Mouse (Mus musculus) heart, embryonic 13.5 days (tissue): ENCODE data around the gene Uqcrc1. TPM values are rescaled to one million over a fixed set of nuclear protein-coding genes. Genes with fewer than 3 reads are reported as not detected.

Source experiments
- microRNA counts: library from miRNA; unstranded; fragments of <30 nt; microRNA quantifications from one replicate; lab custom pipeline; 2016
- microRNA-seq: library from miRNA; unstranded; fragments of <30 nt; microRNA quantifications from one replicate; pipeline ENCODE4, GENCODE M21; 2016
- polyA plus RNA-seq: library from polyadenylated mRNA; unstranded; fragments of >200 nt; fragmentation: Nextera tagmentation; extraction: Ambion mirVana; gene quantifications from 2 replicates; pipeline ENCODE4 v1.2.1, GENCODE M21; 2015

The Uqcrc1 gene
- polyA plus RNA-seq, 1 experiment from 2014 or later, result 749 TPM

MicroRNA genes within 50 kb of the gene (microRNA counts, 519-probe panel; counts per million panel counts)
- 209 counts per million, percentile 61 among the panel's probes with 10 or more counts for microRNA mmu-miR-711 (lab: Ali Mortazavi, UCI)

Small RNA genes within 50 kb of the gene (microRNA-seq; reads per million reads assigned to microRNA genes)
- not detected for gene Mir711

Other genes starting within 250 kb of the Uqcrc1 start
- gene Prkar2a, start 247.3 kb upstream of the Uqcrc1 start, polyA plus RNA-seq, result 25.6 and 26.8 TPM in 2 replicates
- 39.8 and 42.9 TPM in 2 replicates for gene Ip6k2, start 152.8 kb upstream of the Uqcrc1 start, polyA plus RNA-seq
- 9.7 and 10.6 TPM in 2 replicates for gene Nckipsd, start 128.3 kb upstream of the Uqcrc1 start, polyA plus RNA-seq
- gene Celsr3, start 110.3 kb upstream of the Uqcrc1 start, polyA plus RNA-seq, result 0.09 and 0.10 TPM in 2 replicates
- gene Slc26a6, start 83.3 kb upstream of the Uqcrc1 start, polyA plus RNA-seq, result 5.1 and 5.7 TPM in 2 replicates
- gene Tmem89, start 22.0 kb upstream of the Uqcrc1 start, polyA plus RNA-seq, result not detected in 2 replicates
- 0.82 and 1.3 TPM in 2 replicates for gene Col7a1, start 17.0 kb downstream of the Uqcrc1 start, polyA plus RNA-seq
- not detected in 2 replicates for gene Ucn2, start 49.4 kb downstream of the Uqcrc1 start, polyA plus RNA-seq
- 2.8 and 2.9 TPM in 2 replicates for gene Pfkfb4, start 55.1 kb downstream of the Uqcrc1 start, polyA plus RNA-seq
- gene Shisa5, start 101.9 kb downstream of the Uqcrc1 start, polyA plus RNA-seq, result 63.6 and 69.3 TPM in 2 replicates
- 7.7 and 10.9 TPM in 2 replicates for gene Trex1, start 123.1 kb downstream of the Uqcrc1 start, polyA plus RNA-seq
- gene Atrip, start 137.5 kb downstream of the Uqcrc1 start, polyA plus RNA-seq, result 16.6 and 18.0 TPM in 2 replicates
- gene Ccdc51, start 145.9 kb downstream of the Uqcrc1 start, polyA plus RNA-seq, result 12.4 and 16.7 TPM in 2 replicates
- gene Tma7, start 146.0 kb downstream of the Uqcrc1 start, polyA plus RNA-seq, result 568 and 620 TPM in 2 replicates
- gene Plxnb1, start 158.8 kb downstream of the Uqcrc1 start, polyA plus RNA-seq, result 7.1 and 8.2 TPM in 2 replicates
- gene Fbxw21, start 225.4 kb downstream of the Uqcrc1 start, polyA plus RNA-seq, result not detected in 2 replicates